Mouse (Mus musculus) CH12.LX (cell line): ENCODE data around the gene Fgf12. TPM values are rescaled to one million over a fixed set of nuclear protein-coding genes. Genes with fewer than 3 reads are reported as not detected.

Experiments used
- DNase-seq: peaks from one replicate; pipeline ENCODE4 v3.0.0-alpha.2; 2013; ENCODE audit errors: extremely low read depth
- H3K27ac ChIP-seq: 2 replicates; pipeline ENCODE4 v1.5.1; 2012; ENCODE audit warnings: low read depth, mild to moderate bottlenecking, control low read depth, moderate library complexity; ENCODE audit not compliant: insufficient read depth
- H3K27me3 ChIP-seq: replicated peaks from 2 replicates; pipeline ENCODE3; 2012; ENCODE audit warnings: inconsistent platforms
- H3K36me3 ChIP-seq, 2 experiments: replicated peaks in 1 of 2; 2 replicates each; pipeline versions ENCODE3 to v1.6.1; 2012; ENCODE audit warnings: inconsistent platforms in 1 of 2, low read length in 1 of 2, mild to moderate bottlenecking in 1 of 2, mixed read lengths in 1 of 2, moderate library complexity in 1 of 2; ENCODE audit not compliant: control insufficient read depth in 1 of 2, insufficient read depth in 1 of 2
- H3K4me1 ChIP-seq, 2 experiments: 2 replicates each; pipeline ENCODE4 v1.6.1; 2012; ENCODE audit warnings: inconsistent platforms in 1 of 2, moderate library complexity in 1 of 2; ENCODE audit not compliant: insufficient read depth in 2 of 2, control insufficient read depth in 1 of 2
- H3K4me2 ChIP-seq: 2 replicates; pipeline ENCODE4 v1.6.1; 2012; ENCODE audit warnings: low read depth, mild to moderate bottlenecking, control low read depth; ENCODE audit not compliant: poor library complexity, insufficient read depth, severe bottlenecking
- H3K4me3 ChIP-seq, 3 experiments: fragments of 150-350 bp in 1 of 3; sonication (generic) in 1 of 3; replicated peaks in 1 of 3; 2 replicates each; pipeline versions ENCODE3 to v1.5.1; 2011 to 2012; ENCODE audit warnings: low read depth in 2 of 3, low read length in 2 of 3, mild to moderate bottlenecking in 2 of 3, moderate library complexity in 2 of 3, control low read depth in 1 of 3, improper control_type of control experiment in 1 of 3, inconsistent platforms in 1 of 3, mixed read lengths in 1 of 3; ENCODE audit not compliant: poor library complexity in 1 of 3
- H3K79me2 ChIP-seq: replicated peaks from 2 replicates; pipeline ENCODE4 v1.6.1; 2012; ENCODE audit warnings: mild to moderate bottlenecking, moderate library complexity; ENCODE audit not compliant: control insufficient read depth, poor library complexity, insufficient read depth, severe bottlenecking; ENCODE audit errors: extremely low read depth
- H3K9ac ChIP-seq: 2 replicates; pipeline ENCODE4 v1.6.1; 2012; ENCODE audit warnings: low read depth, mild to moderate bottlenecking, control low read depth, moderate library complexity; ENCODE audit not compliant: insufficient read depth
- H3K9me3 ChIP-seq: replicated peaks from 2 replicates; pipeline ENCODE3; 2012; ENCODE audit warnings: low read length, inconsistent platforms, mixed read lengths
- BHLHE40 ChIP-seq: IDR thresholded peaks from 2 replicates; pipeline ENCODE4 v1.6.1; 2011; ENCODE audit warnings: mild to moderate bottlenecking, low read depth, low read length, improper control_type of control experiment
- CHD1 ChIP-seq: IDR thresholded peaks from 2 replicates; pipeline ENCODE4 v1.6.1; 2012; ENCODE audit warnings: low read depth, low read length, improper control_type of control experiment, inconsistent platforms
- E2F4 ChIP-seq: IDR thresholded peaks from 2 replicates; pipeline ENCODE4 v1.6.1; 2011; ENCODE audit warnings: low read depth, low read length, improper control_type of control experiment; ENCODE audit not compliant: insufficient replicate concordance
- EP300 ChIP-seq: IDR thresholded peaks from 2 replicates; pipeline ENCODE4 v1.6.1; 2011; ENCODE audit warnings: low read length, improper control_type of control experiment
- HCFC1 ChIP-seq: IDR thresholded peaks from 2 replicates; pipeline ENCODE4 v1.6.1; 2012; ENCODE audit warnings: low read depth, mild to moderate bottlenecking, inconsistent platforms, low read length, improper control_type of control experiment
- JUN ChIP-seq: IDR thresholded peaks from 2 replicates; pipeline ENCODE4 v1.6.1; 2011; ENCODE audit warnings: low read depth, mild to moderate bottlenecking, low read length, improper control_type of control experiment, moderate library complexity; ENCODE audit not compliant: insufficient read depth
- JUND ChIP-seq: conservative IDR thresholded peaks from 2 replicates; pipeline ENCODE4 v1.6.1; 2011; ENCODE audit warnings: low read depth, low read length, improper control_type of control experiment
- KAT2A ChIP-seq: IDR thresholded peaks from 2 replicates; pipeline ENCODE4 v1.6.1; 2012; ENCODE audit warnings: low read length, improper control_type of control experiment, inconsistent platforms; ENCODE audit not compliant: insufficient replicate concordance
- MEF2A ChIP-seq: IDR thresholded peaks from 2 replicates; pipeline ENCODE4 v1.6.1; 2014; ENCODE audit warnings: low read depth, mild to moderate bottlenecking, inconsistent platforms, low read length, improper control_type of control experiment, borderline replicate concordance
- MYC ChIP-seq: IDR thresholded peaks from 2 replicates; pipeline ENCODE4 v1.6.1; 2011; ENCODE audit warnings: low read depth, mild to moderate bottlenecking, improper control_type of control experiment, low read length
- NELFE ChIP-seq: IDR thresholded peaks from 2 replicates; pipeline ENCODE4 v1.6.1; 2011; ENCODE audit warnings: low read depth, low read length, improper control_type of control experiment
- POLR2A ChIP-seq: IDR thresholded peaks from 2 replicates; pipeline ENCODE4 v1.6.1; 2011; ENCODE audit warnings: low read depth, mild to moderate bottlenecking, improper control_type of control experiment, low read length
- POLR2AphosphoS2 ChIP-seq: IDR thresholded peaks from 2 replicates; pipeline ENCODE4 v1.6.1; 2011; ENCODE audit warnings: low read depth, low read length, improper control_type of control experiment
- RAD21 ChIP-seq: IDR thresholded peaks from 2 replicates; pipeline ENCODE4 v1.6.1; 2011; ENCODE audit warnings: low read depth, mild to moderate bottlenecking, low read length, improper control_type of control experiment, moderate library complexity
- RCOR1 ChIP-seq: conservative IDR thresholded peaks from 2 replicates; pipeline ENCODE4 v1.6.1; 2012; ENCODE audit warnings: low read depth, mild to moderate bottlenecking, inconsistent platforms, low read length, improper control_type of control experiment
- SIN3A ChIP-seq: IDR thresholded peaks from 2 replicates; pipeline ENCODE4 v1.6.1; 2012; ENCODE audit warnings: low read length, improper control_type of control experiment, inconsistent platforms
- SMC3 ChIP-seq: IDR thresholded peaks from 2 replicates; pipeline ENCODE4 v1.6.1; 2011; ENCODE audit warnings: low read depth, low read length, improper control_type of control experiment
- USF2 ChIP-seq: conservative IDR thresholded peaks from 2 replicates; pipeline ENCODE4 v1.6.1; 2011; ENCODE audit warnings: low read depth, low read length, improper control_type of control experiment
- ZC3H11A ChIP-seq: IDR thresholded peaks from 2 replicates; pipeline ENCODE4 v1.6.1; 2012; ENCODE audit warnings: low read depth, mild to moderate bottlenecking, inconsistent platforms, low read length, improper control_type of control experiment
- ZMIZ1 ChIP-seq: IDR thresholded peaks from 2 replicates; pipeline ENCODE4 v1.6.1; 2012; ENCODE audit warnings: low read depth, mild to moderate bottlenecking, inconsistent platforms, low read length, improper control_type of control experiment
- dilution Hi-C: fragments of 300-500 bp; cut with MboI; formaldehyde crosslinking; loops from 2 replicates; pipeline ENCODE4 v1.14.3; 2020; ENCODE audit warnings: low sequenced_read_pairs; ENCODE audit not compliant: extremely low pct_unique_long_range_greater_than_20kb, extremely low pct_ligation_motif_present
- in situ Hi-C: fragments of 300-500 bp; cut with MboI; formaldehyde crosslinking; loops from 3 replicates; pipeline ENCODE4 v1.14.3; 2019; ENCODE audit warnings: low sequenced_read_pairs, low pct_ligation_motif_present, low pct_unique_long_range_greater_than_20kb, mixed read lengths
- polyA plus RNA-seq: library from polyadenylated mRNA; unstranded; fragments of >175 nt; gene quantifications from 2 replicates; pipeline ENCODE4 v1.2.1, GENCODE M21; 2012; ENCODE audit warnings: low read depth; ENCODE audit not compliant: insufficient read length
- total RNA-seq, 2 experiments: library from RNA; depleted of rRNA; stranded (reverse); fragments of 300-350 nt in 1 of 2; fragments of >200 nt in 1 of 2; gene quantifications; 2 replicates each; pipeline ENCODE4 v1.2.3; 2012 to 2014

Fgf12 gene
- total and polyA plus RNA-seq, 3 experiments, result not detected

DNA sequence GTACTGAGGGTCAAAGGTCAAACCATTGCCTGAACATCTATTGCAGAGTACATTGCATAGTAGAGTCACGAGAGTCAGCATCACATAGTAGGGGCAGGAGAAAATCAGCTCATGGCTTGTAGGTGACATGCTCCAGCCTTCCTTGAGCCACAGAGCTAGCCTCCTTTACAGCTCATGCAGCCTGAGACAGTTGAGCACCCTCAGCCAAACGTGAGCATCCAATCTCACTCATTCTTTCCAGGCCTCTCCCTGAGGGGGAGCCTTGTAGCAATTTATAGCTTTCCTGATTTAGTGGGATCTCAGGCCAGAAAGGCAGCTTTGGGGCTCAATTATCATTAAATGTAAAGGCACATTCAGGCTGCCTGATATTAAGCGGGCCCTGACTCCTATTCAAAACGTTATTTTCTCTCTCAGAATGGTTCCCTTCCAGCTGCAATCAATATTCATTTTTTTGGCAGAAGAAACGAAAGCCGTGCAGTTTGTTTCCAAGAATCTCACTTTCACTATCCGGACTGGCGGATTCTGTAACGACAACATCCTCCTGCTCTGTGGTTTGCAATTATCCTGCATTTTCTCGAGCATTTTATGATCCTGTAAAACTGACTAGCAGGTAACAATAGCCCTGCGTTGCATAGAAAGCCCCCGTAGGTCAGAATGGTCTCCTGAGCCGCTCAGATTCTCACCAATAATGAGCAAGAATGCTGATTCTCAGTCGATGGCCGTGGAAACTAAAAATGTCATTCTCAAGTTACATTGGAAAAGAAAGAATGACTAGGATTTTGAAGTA lies 58.6 kb downstream of the Fgf12 start:
- Histone ChIP-seq H3K9ac (no peak overlapping the region), H3K9me3 (peaks cover 49% of the 10 kb centered on the region), H3K36me3 (no peaks in the 10 kb centered on the region), H3K79me2 (no peaks in the 10 kb centered on the region), H3K4me2 (no peak overlapping the region), H3K27ac (no peak overlapping the region), H3K4me3 (no peak overlapping the region), H3K4me1 (no peaks in the 10 kb centered on the region), H3K27me3 (no peaks in the 10 kb centered on the region)
- no peak for DNase-seq
- dilution Hi-C loops, result no loop called here
- TF ChIP-seq MEF2A, result no peak
- in situ Hi-C loops, result no loop called here

DNA sequence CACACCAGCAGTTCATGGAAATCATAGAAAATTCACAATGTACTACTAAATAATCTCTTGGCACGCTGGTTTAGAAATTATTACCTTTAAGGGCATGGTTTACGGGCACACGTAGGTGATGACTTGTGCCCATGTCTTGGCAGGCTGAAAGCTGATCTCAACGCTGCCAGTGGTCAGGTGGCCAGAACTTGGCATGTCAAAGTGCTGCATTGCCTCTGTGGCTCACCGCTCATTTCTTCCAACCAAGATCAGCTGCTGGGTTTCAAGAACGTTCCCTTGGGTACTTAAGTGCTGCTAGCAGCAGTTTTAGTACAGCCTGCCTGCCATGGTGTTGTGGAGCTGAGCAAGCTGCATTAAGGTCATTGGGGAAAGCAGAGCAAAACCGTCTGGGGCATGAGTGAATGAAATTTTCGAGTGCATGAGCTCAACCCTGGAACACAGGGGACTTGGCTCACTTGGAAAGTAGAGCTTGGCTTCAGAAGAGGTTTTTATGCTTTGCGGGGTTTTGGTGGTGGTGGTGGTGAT lies 63.9 kb downstream of the Fgf12 start:
- dilution Hi-C loops (no loop called here), in situ Hi-C loops (no loop called here)
- H3K9ac ChIP-seq, result no peak overlapping the region
- H3K79me2 ChIP-seq, result no peaks in the 10 kb centered on the region
- TF ChIP-seq SMC3 (no peak), CHD1 (no peak), BHLHE40 (no peak), HCFC1 (no peak), SIN3A (no peak), E2F4 (no peak)
- H3K27ac ChIP-seq, result no peak overlapping the region
- H3K9me3 ChIP-seq, result peaks cover 51% of the 10 kb centered on the region
- no peak overlapping the region for H3K4me3 ChIP-seq
- H3K36me3 ChIP-seq, result no peaks in the 10 kb centered on the region
- H3K4me1 ChIP-seq, result no peaks in the 10 kb centered on the region
- DNase-seq, result no peak
- no peaks in the 10 kb centered on the region for H3K27me3 ChIP-seq
- H3K4me2 ChIP-seq, result no peak overlapping the region

GRCm38 (mm10) chr16:28681625-28682024 lies 71.2 kb downstream of the Fgf12 start:
- Histone ChIP-seq H3K27me3 (no peaks in the 10 kb centered on the region), H3K4me1 (no peaks in the 10 kb centered on the region), H3K4me2 (no peak overlapping the region), H3K36me3 (no peaks in the 10 kb centered on the region), H3K79me2 (no peaks in the 10 kb centered on the region), H3K4me3 (no peak overlapping the region), H3K9ac (no peak overlapping the region), H3K9me3 (peaks cover 30% of the 10 kb centered on the region), H3K27ac (no peak overlapping the region)
- dilution Hi-C loops, result no loop called here
- no peak for TF ChIP-seq JUN
- TF ChIP-seq USF2, result no peak
- TF ChIP-seq MYC, result no peak
- TF ChIP-seq EP300, result no peak
- no peak for TF ChIP-seq RAD21
- TF ChIP-seq POLR2AphosphoS2, result no peak
- TF ChIP-seq ZMIZ1, result no peak
- TF ChIP-seq JUND, result no peak
- no peak for TF ChIP-seq KAT2A
- TF ChIP-seq CHD1, result no peak
- no peak for TF ChIP-seq RCOR1
- TF ChIP-seq NELFE, result no peak
- TF ChIP-seq ZC3H11A, result no peak
- no peak for TF ChIP-seq POLR2A
- DNase-seq, result no peak
- in situ Hi-C loops, result no loop called here
